11 mouse cellular contexts compared by ENCODE assay signal in genomic region chr3:70176391-70176790, GRCm38 (mm10).
"Had no signal": no experiment of that assay in that cellular context is flagged by ENCODE, and none has a peak within 500 bp of the region (broad histone marks: within the 10 kb centered on the region; RNA-seq: fewer than 3 reads in every experiment).

No protein-coding gene starts in this region.

- H3K27ac ChIP-seq: kidney, postnatal 0 days; layer of hippocampus, adult 2 months; liver, embryonic 15.5 days had no signal

- H3K4me3 ChIP-seq: layer of hippocampus, adult 2 months; liver, embryonic 15.5 days had no signal

- H3K4me2 ChIP-seq: liver, embryonic 11.5 days; liver, embryonic 15.5 days had no signal

- H3K9ac ChIP-seq: liver, embryonic 15.5 days had no signal

- ATAC-seq: lung, postnatal 0 days had no signal

- H3K36me3 ChIP-seq: liver, embryonic 15.5 days had no signal

- H3K9me3 ChIP-seq: liver, embryonic 15.5 days had no signal

- H3K27me3 ChIP-seq: liver, embryonic 15.5 days had no signal

- DNase-seq: kidney, adult 8-10 months; kidney, postnatal 4 days; lung, adult 2 months; lung, postnatal 36 days; right cerebral cortex, postnatal 14 days; thymus, postnatal 4 days had no signal

- H3K4me1 ChIP-seq: liver, embryonic 15.5 days had no signal
